Mouse (Mus musculus): ENCODE data around the gene Nprl3. TPM values are rescaled to one million over a fixed set of nuclear protein-coding genes. Genes with fewer than 3 reads are reported as not detected.
"Not testable (repeated sequence)": the region's sequence is repeated elsewhere in the genome, so short reads cannot be mapped to it uniquely, and the experiment has no call there.

Nprl3 gene
- polyA plus RNA-seq, 1 experiment from 2014 or later = 48.2 TPM

DNA sequence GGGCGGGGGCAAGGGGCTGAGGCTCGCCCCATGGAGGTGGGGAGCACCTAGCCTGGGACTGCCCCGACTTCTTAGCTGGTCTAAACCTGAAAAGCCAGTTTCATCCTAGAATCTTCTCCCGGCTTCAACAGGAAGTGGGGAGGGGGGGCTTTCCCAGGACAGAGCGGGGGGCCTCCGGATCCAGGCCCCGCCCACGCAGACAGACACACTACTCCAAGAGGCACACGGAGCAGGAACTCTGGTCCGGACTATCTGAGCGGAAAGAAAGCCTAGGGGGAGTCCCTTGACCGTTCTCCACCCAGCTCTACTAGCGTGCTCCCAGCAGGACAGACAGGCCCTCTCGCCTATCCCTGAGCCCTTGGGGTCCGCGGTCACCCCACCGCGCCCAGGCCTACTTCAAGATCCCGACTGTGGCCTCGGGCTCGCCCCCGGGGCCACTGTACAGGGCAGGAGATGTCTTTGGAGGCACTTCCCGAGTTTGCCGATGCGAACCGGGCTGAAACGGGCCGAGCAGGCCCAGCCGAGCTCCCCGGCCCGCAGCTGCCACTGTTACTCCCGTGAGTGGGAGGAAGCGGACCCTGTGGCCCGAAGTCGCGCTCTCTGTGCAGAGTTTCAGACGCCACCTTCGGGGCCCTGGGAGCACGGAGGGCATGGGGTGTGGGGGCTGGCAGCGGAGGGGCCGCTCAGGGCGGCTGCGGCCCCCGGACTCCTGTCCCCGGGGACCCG, 46.1 kb downstream of the Nprl3 start:
- Histone ChIP-seq H3K9me3 (no peaks in the 10 kb centered on the region), H3K4me1 (peaks cover 64% of the 10 kb centered on the region)
- WGBS = under 1% methylated on average over 38 of the region's 46 CpGs

GRCm38 (mm10) chr11:32220607-32221224, 46.8 kb downstream of the Nprl3 start:
- H3K4me3 ChIP-seq = peak overlapping the region; percentile 86
- ATAC-seq (ENCODE audit: insufficient number of reproducible peaks, insufficient read depth, low FRiP score, low TSS enrichment) = peak; percentile 29; the same call in 1 of the 2 replicates
- H3K9me3 ChIP-seq = no peaks in the 10 kb centered on the region
- peak overlapping the region; percentile 94 for H3K9ac ChIP-seq
- 37% methylated on average over 10 of the region's 10 CpGs for WGBS
- H3K4me1 ChIP-seq = peaks cover 59% of the 10 kb centered on the region
- no peaks in the 10 kb centered on the region for H3K36me3 ChIP-seq
- peak overlapping the region; percentile 86 for H3K4me2 ChIP-seq (replicated peaks)
- H3K27me3 ChIP-seq = peaks cover 4% of the 10 kb centered on the region; the same call in 1 of the 2 replicates
- peak overlapping the region; percentile 89 for H3K27ac ChIP-seq

More for the DNA sequence above, 46.1 kb downstream of the Nprl3 start:
- no peaks in the 10 kb centered on the region for H3K36me3 ChIP-seq
- ATAC-seq (ENCODE audit: insufficient number of reproducible peaks, insufficient read depth, low FRiP score, low TSS enrichment) = peak; percentile 47
- H3K4me2 ChIP-seq (replicated peaks) = peak overlapping the region; percentile 86
- H3K4me3 ChIP-seq = peak overlapping the region; percentile 86
- H3K9ac ChIP-seq = peak overlapping the region; percentile 94
- H3K27ac ChIP-seq = peak overlapping the region; percentile 89
- H3K27me3 ChIP-seq = peaks cover 4% of the 10 kb centered on the region; the same call in 1 of the 2 replicates

GRCm38 (mm10) chr11:32219287-32219686, 48.2 kb downstream of the Nprl3 start:
- H3K4me1 ChIP-seq = peaks cover 47% of the 10 kb centered on the region
- 89% methylated on average over 10 of the region's 10 CpGs for WGBS

GRCm38 (mm10) chr11:32218501-32219050, 48.9 kb downstream of the Nprl3 start:
- peaks cover 4% of the 10 kb centered on the region; the same call in 1 of the 2 replicates for H3K27me3 ChIP-seq
- peak overlapping the region; percentile 15; the same call in 1 of the 2 replicates for H3K4me2 ChIP-seq (replicated peaks)
- no peak overlapping the region for H3K4me3 ChIP-seq
- no peaks in the 10 kb centered on the region for H3K9me3 ChIP-seq
- WGBS = 43% methylated on average over 6 of the region's 6 CpGs
- peak overlapping the region; percentile 69 for H3K27ac ChIP-seq
- no peak overlapping the region; the same call in 1 of the 2 replicates for H3K9ac ChIP-seq
- peaks cover 47% of the 10 kb centered on the region for H3K4me1 ChIP-seq
- peaks cover 17% of the 10 kb centered on the region for H3K36me3 ChIP-seq
- no peak for ATAC-seq (ENCODE audit: insufficient number of reproducible peaks, insufficient read depth, low FRiP score, low TSS enrichment)

More at GRCm38 (mm10) chr11:32219287-32219686, 48.2 kb downstream of the Nprl3 start:
- Histone ChIP-seq H3K9ac (0 out of 2 replicates have a peak overlapping the region, but pooled peaks have one; percentile 2), H3K4me3 (no peak overlapping the region), H3K27ac (no peak overlapping the region), H3K4me2 (replicated peaks) (peak overlapping the region; percentile 86; the same call in 1 of the 2 replicates), H3K27me3 (peaks cover 4% of the 10 kb centered on the region; the same call in 1 of the 2 replicates), H3K9me3 (no peaks in the 10 kb centered on the region), H3K36me3 (peaks cover 10% of the 10 kb centered on the region; the same call in 1 of the 2 replicates)
- no peak for ATAC-seq (ENCODE audit: insufficient number of reproducible peaks, insufficient read depth, low FRiP score, low TSS enrichment)

DNA sequence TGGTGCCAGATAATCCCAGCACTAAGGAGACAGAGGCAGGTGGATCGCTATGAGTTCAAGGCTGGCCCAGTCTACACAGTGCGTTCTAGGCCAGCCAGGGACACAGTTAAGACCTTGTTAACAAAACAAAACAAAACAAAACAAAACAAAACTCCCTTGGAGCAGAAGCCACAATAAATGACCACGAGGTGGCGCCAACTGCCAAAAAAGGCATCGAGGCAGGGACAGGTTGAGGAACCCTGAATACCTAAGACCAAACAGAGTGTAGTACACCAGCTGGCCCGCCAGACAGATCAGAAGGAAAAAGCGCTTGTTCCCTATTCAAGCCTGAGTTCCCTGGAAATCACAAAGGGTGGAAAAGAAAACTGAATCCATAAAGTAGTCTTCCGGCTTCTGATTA, 50.7 kb downstream of the Nprl3 start:
- H3K36me3 ChIP-seq = peaks cover 35% of the 10 kb centered on the region
- peaks cover 35% of the 10 kb centered on the region for H3K4me1 ChIP-seq
- H3K27ac ChIP-seq = no peak overlapping the region
- no peak for ATAC-seq (ENCODE audit: insufficient number of reproducible peaks, insufficient read depth, low FRiP score, low TSS enrichment)
- H3K4me3 ChIP-seq = no peak overlapping the region
- no peak overlapping the region for H3K4me2 ChIP-seq (replicated peaks)
- WGBS = 25% methylated on average over 8 of the region's 8 CpGs
- H3K9ac ChIP-seq = no peak overlapping the region
- no peaks in the 10 kb centered on the region for H3K9me3 ChIP-seq
- H3K27me3 ChIP-seq = no peaks in the 10 kb centered on the region

DNA sequence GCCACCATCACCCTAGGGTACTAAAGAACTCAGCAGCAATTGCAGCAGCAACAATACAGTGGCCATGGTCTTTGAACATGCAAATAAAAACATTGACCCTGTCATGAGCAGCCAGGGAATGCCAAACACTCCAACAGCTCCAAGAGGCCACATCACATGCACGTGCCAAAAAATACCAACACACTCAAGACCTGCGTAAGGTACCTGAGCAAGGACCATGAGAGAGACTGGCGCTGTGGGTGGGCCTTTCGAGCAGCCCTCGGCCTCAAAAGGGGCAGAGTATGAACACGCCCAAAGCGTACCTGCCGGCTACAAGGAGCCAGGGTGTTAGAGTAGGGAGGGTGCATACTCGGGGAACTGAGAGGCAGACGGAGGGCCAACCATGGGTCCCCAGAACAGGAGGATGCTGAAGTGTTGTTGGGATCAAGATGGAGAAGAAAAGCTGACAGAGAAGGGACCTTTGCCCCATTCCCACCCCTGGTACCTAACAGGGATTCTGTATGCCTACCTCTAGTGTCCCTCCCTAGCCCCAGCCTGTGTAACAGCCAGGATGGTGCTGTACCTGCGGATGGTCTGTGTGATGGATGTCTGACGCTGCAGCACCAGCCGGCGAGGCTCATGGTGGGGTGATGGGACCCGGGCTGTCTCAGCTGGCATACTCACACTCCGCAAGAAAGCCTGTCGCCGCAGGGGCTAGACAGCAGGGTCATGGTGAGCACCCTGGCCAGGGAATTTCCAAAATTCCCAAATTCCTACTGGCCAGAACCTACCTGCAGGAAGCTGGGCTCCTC, 51.9 kb downstream of the Nprl3 start:
- WGBS = 91% methylated on average over 18 of the region's 18 CpGs
- no peak overlapping the region for H3K9ac ChIP-seq
- H3K27ac ChIP-seq = no peak overlapping the region
- H3K4me2 ChIP-seq (replicated peaks) = no peak overlapping the region
- ATAC-seq (ENCODE audit: insufficient number of reproducible peaks, insufficient read depth, low FRiP score, low TSS enrichment) = no peak
- H3K4me1 ChIP-seq = peaks cover 29% of the 10 kb centered on the region
- H3K4me3 ChIP-seq = no peak overlapping the region
- H3K9me3 ChIP-seq = no peaks in the 10 kb centered on the region
- no peaks in the 10 kb centered on the region for H3K27me3 ChIP-seq
- peaks cover 46% of the 10 kb centered on the region for H3K36me3 ChIP-seq

GRCm38 (mm10) chr11:32210623-32211022, 56.9 kb downstream of the Nprl3 start:
- Histone ChIP-seq H3K36me3 (peaks cover 79% of the 10 kb centered on the region), H3K9me3 (no peaks in the 10 kb centered on the region), H3K4me3 (no peak overlapping the region), H3K4me1 (0 out of 2 replicates have a peak, but pooled peaks cover 3% of the 10 kb centered on the region), H3K27me3 (no peaks in the 10 kb centered on the region), H3K4me2 (replicated peaks) (no peak overlapping the region), H3K9ac (no peak overlapping the region), H3K27ac (no peak overlapping the region)
- 84% methylated on average over 9 of the region's 9 CpGs for WGBS
- no peak for ATAC-seq (ENCODE audit: insufficient number of reproducible peaks, insufficient read depth, low FRiP score, low TSS enrichment)

- under 1% methylated on average over 52 of the region's 52 CpGs for WGBS
- ATAC-seq (ENCODE audit: insufficient number of reproducible peaks, insufficient read depth, low FRiP score, low TSS enrichment) = peak; percentile 100
These were observed 62.2 kb downstream of the Nprl3 start, which contains the start of gene Snrnp25 for GRCm38 (mm10) chr11:32205058-32205873. TSS of gene Snrnp25 (plus strand) at chr11:32205415.

DNA sequence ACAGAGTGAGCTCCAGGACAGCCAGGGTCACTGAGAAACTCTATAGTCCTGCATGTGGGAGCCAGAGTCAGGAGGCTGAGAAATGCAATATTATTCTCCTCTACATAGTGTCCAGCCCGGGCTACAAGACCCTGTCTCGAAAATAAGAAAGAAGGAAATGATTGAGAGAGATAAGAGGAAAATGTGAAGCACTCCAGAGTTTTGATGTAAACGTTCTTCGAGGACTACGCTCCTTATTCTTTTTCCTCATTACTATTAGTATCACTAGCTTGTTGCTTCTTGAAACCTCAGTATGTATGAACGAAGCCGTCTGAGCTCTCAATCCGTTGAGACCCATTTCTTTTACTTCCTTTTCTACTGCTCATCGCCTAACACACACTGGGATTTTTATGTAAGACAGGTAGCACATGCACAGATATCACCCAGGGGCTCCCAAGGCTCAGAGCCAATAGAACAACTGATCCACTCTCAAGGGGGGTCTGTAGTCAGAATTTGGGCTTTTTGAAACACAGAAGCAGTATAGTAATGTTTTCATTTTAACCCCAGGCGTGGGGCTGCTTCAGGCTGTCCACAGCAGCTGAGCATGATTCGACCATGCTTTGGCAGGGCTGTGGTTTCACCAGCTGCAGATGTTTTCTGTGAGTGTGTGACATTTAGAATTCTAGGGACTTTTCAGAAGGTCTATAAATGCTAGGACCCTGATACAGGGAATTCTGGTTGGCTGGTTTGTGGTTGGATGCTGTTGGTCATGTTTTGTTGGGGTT, 65.4 kb downstream of the Nprl3 start:
- H3K27me3 ChIP-seq = no peaks in the 10 kb centered on the region
- no peak overlapping the region for H3K27ac ChIP-seq
- no peak overlapping the region for H3K9ac ChIP-seq
- no peak overlapping the region for H3K4me3 ChIP-seq
- H3K36me3 ChIP-seq = no peaks in the 10 kb centered on the region
- no peak overlapping the region for H3K4me2 ChIP-seq (replicated peaks)
- no peak for ATAC-seq (ENCODE audit: insufficient number of reproducible peaks, insufficient read depth, low FRiP score, low TSS enrichment)
- no peaks in the 10 kb centered on the region for H3K9me3 ChIP-seq
- WGBS = 79% methylated on average over 11 of the region's 11 CpGs
- H3K4me1 ChIP-seq = peaks cover 11% of the 10 kb centered on the region; the same call in 1 of the 2 replicates

More at GRCm38 (mm10) chr11:32205058-32205873, 62.2 kb downstream of the Nprl3 start, which contains the start of gene Snrnp25:
- no peaks in the 10 kb centered on the region for H3K9me3 ChIP-seq
- peak within 1 kb of the TSS; percentile 67 for H3K4me3 ChIP-seq
- H3K9ac ChIP-seq = peak within 1 kb of the TSS; percentile 69
- peaks cover 30% of the 10 kb centered on the region for H3K36me3 ChIP-seq
- H3K27ac ChIP-seq = peak within 1 kb of the TSS; percentile 69
- H3K4me2 ChIP-seq (replicated peaks) = peak within 1 kb of the TSS; percentile 69
- peaks cover 8% of the 10 kb centered on the region; the same call in 1 of the 2 replicates for H3K4me1 ChIP-seq
- H3K27me3 ChIP-seq = no peaks in the 10 kb centered on the region

GRCm38 (mm10) chr11:32200992-32201391, 66.5 kb downstream of the Nprl3 start:
- H3K4me2 ChIP-seq (replicated peaks); ATAC-seq (ENCODE audit: insufficient number of reproducible peaks, insufficient read depth, low FRiP score, low TSS enrichment); H3K27ac ChIP-seq; H3K36me3 ChIP-seq; H3K27me3 ChIP-seq; H3K9me3 ChIP-seq; H3K4me3 ChIP-seq; H3K9ac ChIP-seq: not testable (repeated sequence)
- 59% methylated on average over 1 of the region's 1 CpGs for WGBS
- H3K4me1 ChIP-seq = peaks cover 11% of the 10 kb centered on the region; the same call in 1 of the 2 replicates
